Mouse (Mus musculus) G1E (cell line): ENCODE data around the gene Fer.

Source experiments
- CTCF ChIP-seq: IDR thresholded peaks from 2 replicates; pipeline ENCODE4 v1.5.1; 2012; ENCODE audit warnings: low read depth, low read length, inconsistent platforms, mixed read lengths
- GATA1 ChIP-seq: IDR thresholded peaks from 2 replicates; pipeline ENCODE4 v1.6.1; 2012; ENCODE audit warnings: borderline replicate concordance, low read length, inconsistent platforms, mixed read lengths
- GATA2 ChIP-seq: IDR thresholded peaks from 2 replicates; pipeline ENCODE4 v1.6.1; 2012; ENCODE audit warnings: low read depth, low read length, inconsistent platforms, borderline replicate concordance
- POLR2AphosphoS5 ChIP-seq: IDR thresholded peaks from 2 replicates; pipeline ENCODE4 v1.6.1; 2012; ENCODE audit warnings: low read depth, low read length, inconsistent platforms; ENCODE audit not compliant: insufficient replicate concordance

DNA sequence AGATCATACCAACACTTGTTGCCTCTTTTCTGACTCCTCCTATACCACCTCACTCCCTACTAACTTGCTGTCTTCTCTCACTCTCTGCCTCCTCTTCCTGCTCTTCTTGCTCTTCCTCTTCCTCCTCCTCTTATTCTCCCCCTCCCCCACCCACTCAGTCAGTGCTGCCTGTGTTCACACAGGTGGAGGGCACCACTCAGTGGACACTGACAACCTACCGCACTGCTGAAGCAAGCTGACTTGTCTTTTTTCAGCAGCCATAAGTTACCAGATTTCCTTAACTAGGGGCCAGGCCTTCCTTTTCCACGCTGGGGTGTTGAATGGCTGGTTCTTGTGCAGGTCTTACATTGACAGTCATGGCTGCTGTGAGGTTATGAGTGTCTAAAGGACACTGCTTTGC, 72.5 kb downstream of the Fer start:
- TF ChIP-seq CTCF = no peak
- no peak for TF ChIP-seq POLR2AphosphoS5
- TF ChIP-seq GATA1 = no peak
- TF ChIP-seq GATA2 = no peak
